Mouse (Mus musculus): Measurements from ENCODE around the gene Spsb4.

Gene Spsb4

GRCm38 (mm10) chr9:97018677-97019147, at the start of gene Spsb4:
Spsb4 (minus strand) TSS chr9:97018843.
- no peak for DNase-seq (ENCODE audit: low read depth)

GRCm38 (mm10) chr9:97067761-97068160, 49.1 kb upstream of the Spsb4 start:
- DNase-seq (ENCODE audit: low read depth): no peak

DNA sequence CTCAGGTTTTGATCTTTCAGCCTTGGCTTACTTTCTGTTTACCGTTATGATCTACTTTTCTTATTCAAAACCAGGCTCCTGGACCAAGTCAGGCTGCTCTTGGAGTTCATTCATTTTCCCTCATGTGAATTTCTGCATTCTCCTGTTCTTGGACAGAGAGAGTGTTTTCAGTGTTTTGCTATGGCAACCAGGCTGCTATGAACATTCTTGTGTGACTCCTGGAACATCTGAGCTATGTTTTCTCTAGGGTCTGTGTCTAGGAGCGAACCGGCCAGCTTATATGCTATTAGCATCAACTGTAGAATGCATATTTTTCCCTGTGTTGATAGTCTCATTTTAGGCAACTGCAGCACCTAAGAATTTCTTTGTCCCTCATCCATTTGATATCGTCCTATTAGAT, 47.2 kb upstream of the Spsb4 start:
- DNase-seq (ENCODE audit: low read depth): no peak

- DNase-seq (ENCODE audit: low read depth): no peak
These were observed 46.6 kb upstream of the Spsb4 start for GRCm38 (mm10) chr9:97065216-97065615.

- no peak for DNase-seq (ENCODE audit: low read depth)
These were observed 45.5 kb upstream of the Spsb4 start for GRCm38 (mm10) chr9:97064161-97064560.

DNA sequence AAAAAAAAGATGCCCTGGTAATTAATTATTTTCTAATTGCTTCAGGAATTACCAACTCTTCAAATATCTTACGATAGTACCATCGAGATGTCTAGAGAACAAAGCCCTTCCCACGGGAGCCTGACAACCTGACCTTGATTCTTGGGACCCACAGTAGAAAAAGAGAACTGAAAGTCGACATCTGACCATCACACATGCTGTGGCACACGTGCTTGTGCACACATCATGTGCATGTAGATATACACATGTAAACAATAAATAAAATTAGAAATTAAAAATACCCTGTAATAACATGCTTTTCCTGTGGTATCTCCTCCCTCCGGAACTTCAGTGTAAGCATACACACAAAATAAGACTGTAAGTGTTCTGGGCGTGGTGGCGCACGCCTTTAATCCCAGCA, 43.1 kb upstream of the Spsb4 start:
- DNase-seq (ENCODE audit: low read depth): no peak

DNA sequence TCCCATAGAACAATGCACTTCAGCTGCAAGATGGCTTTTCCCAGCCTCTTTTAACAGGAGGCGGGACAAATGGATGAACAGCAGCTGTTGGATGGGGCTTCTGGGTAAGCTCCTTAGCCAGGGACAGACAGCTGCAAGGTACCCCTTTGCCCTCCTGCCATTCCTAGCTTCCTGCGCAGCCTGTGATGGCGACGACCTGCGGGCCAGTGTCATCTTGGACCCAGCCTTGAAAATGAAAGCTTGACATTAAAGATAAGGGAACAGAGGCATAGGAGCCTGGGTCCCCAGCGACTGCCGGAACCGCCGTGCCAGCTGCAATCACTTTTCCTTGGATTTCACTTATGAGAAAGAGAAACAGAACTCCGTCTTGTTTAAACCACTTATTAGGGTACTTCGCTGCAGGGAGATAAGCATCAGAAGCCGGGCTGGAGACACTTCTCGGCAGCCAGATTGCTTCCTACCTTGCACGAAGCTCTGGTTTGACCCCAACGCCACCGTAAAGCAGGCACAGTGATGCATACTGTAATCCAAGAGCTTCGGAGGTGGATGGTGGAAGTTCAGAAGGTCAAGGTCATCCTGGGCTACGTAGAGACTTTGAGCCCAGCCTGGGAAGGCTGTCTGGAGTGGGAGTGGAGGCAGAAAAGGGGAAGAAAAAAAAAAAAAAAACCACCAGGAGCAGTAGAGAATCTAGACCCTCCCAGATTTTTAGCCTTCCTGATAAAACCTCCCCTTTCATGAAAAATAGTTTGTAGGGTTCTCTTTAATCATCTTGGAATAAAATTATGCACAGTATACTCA, 38.1 kb upstream of the Spsb4 start:
- DNase-seq (ENCODE audit: low read depth): no peak

DNA sequence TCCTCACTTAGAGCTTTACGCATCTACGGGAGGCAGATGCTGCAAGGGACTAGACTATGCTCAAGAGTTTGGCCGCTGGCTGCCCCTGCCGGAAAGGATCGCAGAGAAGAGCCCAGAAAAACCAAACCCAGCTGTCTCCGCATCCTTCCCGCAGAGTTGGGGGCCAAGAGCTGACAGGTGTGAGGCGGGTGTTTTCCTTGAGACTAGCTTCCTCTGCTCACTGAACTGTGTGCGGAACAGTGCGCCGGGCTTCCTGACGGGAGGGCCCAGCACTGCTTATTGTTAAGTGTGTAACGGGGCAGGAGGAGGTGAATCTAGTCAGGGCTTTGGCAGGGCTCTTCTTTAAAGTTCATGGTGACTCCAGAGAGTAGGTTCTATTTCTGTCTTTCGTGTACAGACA, 37.3 kb upstream of the Spsb4 start:
- DNase-seq (ENCODE audit: low read depth): no peak

DNA sequence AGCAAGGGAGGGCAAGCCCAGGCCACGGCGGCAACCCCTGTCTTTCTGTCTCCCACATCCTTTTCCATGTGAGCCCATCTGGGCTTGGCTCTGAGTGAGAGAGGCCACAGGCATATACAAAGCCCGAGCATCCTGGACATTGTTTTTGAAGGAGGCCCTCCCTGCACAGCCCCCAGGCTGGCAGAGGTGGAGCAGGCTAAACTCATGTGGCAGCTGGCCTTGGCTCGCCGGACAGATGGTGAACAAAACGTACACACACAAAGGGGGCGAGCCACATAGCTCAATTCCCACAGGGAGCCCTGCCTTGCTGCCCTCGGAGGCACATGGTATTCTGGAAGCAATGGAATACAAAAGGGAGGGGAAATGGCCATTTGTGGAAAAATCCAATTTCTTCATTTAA, 32.5 kb upstream of the Spsb4 start:
- no peak for DNase-seq (ENCODE audit: low read depth)

DNA sequence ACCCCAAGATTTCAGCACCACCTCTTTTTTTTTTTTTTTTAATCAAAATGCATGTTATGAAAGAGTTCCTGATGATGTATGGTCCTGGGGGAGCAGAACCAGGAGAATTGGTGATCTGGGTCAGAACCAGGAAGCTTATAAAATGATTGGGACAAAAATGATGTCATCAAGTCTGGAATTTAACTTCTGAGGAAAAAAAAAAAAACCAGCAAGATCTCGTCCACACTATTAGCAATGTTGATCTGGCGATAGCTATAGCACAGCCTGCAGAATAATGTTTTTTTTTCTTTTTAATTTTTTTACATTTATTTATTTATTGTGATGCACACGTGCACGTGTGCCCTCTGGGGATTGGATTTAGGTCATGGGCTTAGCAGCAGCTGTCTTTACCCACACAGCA, 27.6 kb upstream of the Spsb4 start:
- no peak for DNase-seq (ENCODE audit: low read depth)

DNA sequence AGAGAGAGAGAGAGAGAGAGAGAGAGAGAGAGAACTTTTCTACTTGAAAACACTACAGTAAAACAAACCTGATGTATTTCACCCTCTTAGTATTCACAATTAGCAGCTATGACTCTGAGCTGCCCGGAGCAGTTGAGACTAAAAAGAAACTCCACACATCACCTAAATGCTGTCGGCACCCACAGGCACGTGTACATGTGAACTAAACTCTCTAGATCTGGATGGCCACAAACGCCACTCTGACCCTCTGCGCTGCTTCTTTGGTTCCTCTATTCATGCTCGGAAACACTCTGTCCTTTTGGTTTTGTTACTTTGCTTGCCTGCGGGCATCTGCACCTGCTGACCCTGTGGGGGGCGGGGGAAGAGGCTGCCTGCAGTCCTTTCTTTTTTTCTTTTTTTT, 23.0 kb upstream of the Spsb4 start:
- DNase-seq (ENCODE audit: low read depth): no peak

DNA sequence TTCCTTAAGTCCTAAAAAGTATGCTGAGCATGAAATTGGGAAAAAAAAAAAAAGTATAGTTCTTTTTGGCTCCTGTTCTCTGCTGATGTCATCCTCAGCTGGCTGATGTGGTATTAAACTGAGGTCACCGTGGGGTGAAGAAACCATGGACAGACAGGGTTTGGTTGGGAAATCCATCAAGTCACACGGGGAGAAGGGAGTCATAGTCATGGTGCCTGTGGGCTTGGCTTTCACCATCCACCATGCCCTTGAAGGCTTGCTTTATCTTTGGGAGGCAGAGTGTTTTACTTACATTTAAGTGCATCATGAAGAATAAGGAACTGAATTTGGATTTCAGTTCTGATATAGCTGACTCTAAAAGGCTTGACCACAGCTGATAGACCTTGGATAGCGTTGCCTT, 19.4 kb upstream of the Spsb4 start:
- no peak for DNase-seq (ENCODE audit: low read depth)

- no peak for DNase-seq (ENCODE audit: low read depth)
These were observed 18.0 kb upstream of the Spsb4 start for GRCm38 (mm10) chr9:97036656-97037055.

GRCm38 (mm10) chr9:97027361-97027760, 8.7 kb upstream of the Spsb4 start:
- DNase-seq (ENCODE audit: low read depth): no peak

DNA sequence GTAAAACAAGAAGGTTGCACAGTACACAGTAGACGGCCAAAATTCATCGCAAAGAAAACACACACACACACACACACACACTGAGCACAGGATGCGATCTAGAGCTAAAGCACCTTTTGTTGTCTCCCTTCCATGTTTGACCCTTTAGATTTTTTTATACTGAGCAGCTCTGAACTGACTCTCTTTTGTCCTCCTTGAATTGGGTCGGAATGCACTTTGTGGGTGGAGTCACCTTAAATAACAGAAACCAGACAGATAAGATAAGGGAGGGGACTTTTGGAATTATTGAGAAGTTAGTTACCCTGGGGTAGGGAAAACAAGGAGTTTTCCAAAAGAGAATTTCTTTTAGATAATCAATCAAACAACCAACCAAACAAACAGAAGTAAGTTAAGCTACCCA, 7.4 kb upstream of the Spsb4 start:
- DNase-seq (ENCODE audit: low read depth): no peak

DNA sequence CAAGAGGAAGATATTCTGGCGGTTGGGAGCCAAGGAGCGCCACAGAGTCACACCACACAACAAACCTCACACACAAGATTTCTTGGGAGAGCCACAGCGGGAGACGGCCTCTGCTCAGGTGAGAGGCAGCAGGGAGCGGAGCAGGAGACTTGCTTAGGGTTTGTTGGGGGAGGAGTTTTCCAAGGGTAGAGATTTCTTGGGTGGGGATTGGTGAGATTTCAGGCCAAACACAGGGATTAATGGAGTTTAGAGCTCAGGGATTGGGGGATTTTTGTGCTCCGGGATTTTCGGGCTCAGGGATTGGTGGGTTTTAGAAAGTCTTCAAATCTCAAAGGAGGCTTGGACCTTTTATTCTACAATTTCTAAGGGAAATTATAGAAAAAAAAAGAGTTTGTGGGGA, 5.8 kb upstream of the Spsb4 start:
- DNase-seq (ENCODE audit: low read depth): no peak

DNA sequence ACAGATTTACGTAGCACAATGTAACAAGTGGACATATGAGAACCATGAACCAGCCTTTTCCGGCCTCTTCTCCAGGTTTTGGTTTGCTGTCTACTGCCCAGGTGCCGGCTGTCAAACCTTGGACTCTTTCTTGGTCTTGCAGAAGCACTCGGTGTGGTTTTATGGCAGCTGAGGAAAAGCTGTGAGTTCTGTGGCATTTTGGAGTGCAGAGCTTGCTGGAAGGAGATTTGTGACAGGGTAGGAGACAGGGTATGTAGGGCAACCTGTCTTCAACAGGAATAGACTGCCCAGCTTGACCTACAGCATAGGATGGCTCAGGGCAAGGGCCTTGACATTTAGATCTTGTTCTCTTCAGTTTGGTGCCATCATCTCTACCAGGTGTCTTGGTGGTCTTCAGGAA, 4.3 kb upstream of the Spsb4 start:
- DNase-seq (ENCODE audit: low read depth): no peak

DNA sequence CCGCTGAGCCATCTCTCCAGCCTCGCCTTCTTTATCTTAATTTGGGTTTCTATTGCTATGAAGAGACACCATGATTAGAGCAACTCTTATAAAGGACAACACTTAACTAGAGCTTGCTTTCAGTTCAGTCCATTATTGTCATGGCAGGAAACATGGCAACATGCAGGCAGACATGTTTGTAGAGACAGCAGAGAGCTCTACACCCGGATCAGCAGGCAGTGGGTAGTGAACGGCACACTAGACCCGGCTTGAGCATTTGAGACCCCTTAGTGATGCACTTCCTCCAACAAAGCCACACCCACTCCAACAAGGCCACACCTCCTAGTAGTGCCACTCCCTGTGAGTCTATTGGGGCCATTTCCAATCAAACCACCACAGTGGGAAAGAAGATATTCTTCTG, 3.7 kb upstream of the Spsb4 start:
- no peak for DNase-seq (ENCODE audit: low read depth)

- no peak for DNase-seq (ENCODE audit: low read depth)
These were observed 1.5 kb upstream of the Spsb4 start for GRCm38 (mm10) chr9:97020152-97020551.

DNA sequence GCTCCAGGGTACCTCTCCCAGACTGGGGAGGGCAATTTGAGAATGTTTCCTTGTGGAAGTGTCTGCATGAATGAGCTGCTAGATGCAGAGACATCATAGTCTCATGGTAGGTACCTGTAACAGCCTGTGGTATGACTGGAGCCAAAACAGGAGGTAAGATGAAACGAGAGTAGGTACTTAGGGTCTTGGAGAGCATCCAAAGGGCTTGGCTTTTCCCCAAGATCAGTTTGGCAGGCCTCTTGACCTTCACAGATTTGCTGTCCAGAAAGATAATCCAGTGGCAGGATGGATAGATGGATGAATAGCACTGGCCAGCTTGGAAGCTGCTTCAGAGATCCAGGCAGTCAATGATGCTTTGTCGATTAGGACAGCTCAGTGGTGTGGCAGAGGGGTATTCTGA, 1.0 kb upstream of the Spsb4 start:
- no peak for DNase-seq (ENCODE audit: low read depth)

- DNase-seq (ENCODE audit: low read depth): no peak
These were observed 588 bp upstream of the Spsb4 start for GRCm38 (mm10) chr9:97019231-97019630.

- DNase-seq (ENCODE audit: low read depth): no peak
These were observed 617 bp downstream of the Spsb4 start for GRCm38 (mm10) chr9:97017811-97018641.

- DNase-seq (ENCODE audit: low read depth): no peak
These were observed 1.4 kb downstream of the Spsb4 start for GRCm38 (mm10) chr9:97017121-97017810.
